Mouse (Mus musculus) MEL (cell line): Measurements from ENCODE around the gene Dhdh. TPM values are rescaled to one million over a fixed set of nuclear protein-coding genes. Genes with fewer than 3 reads are reported as not detected.
A peak's percentile ranks its signal among the peaks of the same experiment; 100 is the strongest.
"Not testable (repeated sequence)": the region's sequence is repeated elsewhere in the genome, so short reads cannot be mapped to it uniquely, and the experiment has no call there.

Source experiments
- DNase-seq: peaks from one replicate; pipeline ENCODE4 v3.0.0; 2011; ENCODE audit warnings: low read depth, low spot score
- H3K27ac ChIP-seq: 2 replicates; pipeline ENCODE4 v1.5.1; 2012; ENCODE audit warnings: low read depth, mild to moderate bottlenecking, control low read depth, low read length, moderate library complexity; ENCODE audit not compliant: control insufficient read depth
- H3K27me3 ChIP-seq, 2 experiments: fragments of 150-350 bp in 1 of 2; sonication (generic) in 1 of 2; 2 replicates each; pipeline ENCODE4 v1.6.1; 2012; ENCODE audit warnings: low read length in 2 of 2, mild to moderate bottlenecking in 2 of 2, improper control_type of control experiment in 1 of 2, moderate library complexity in 1 of 2; ENCODE audit not compliant: insufficient read depth in 2 of 2, control insufficient read depth in 1 of 2
- H3K36me3 ChIP-seq, 2 experiments: 2 replicates each; pipeline ENCODE4 v1.6.1; 2012 to 2014; ENCODE audit warnings: low read length in 2 of 2, improper control_type of control experiment in 1 of 2, inconsistent platforms in 1 of 2, mild to moderate bottlenecking in 1 of 2; ENCODE audit not compliant: insufficient read depth in 2 of 2, control insufficient read depth in 1 of 2
- H3K4me1 ChIP-seq, 2 experiments: fragments of 150-350 bp in 1 of 2; sonication (generic) in 1 of 2; 2 replicates each; pipeline ENCODE4 v1.6.1; 2012; ENCODE audit warnings: low read length in 2 of 2, improper control_type of control experiment in 1 of 2, mild to moderate bottlenecking in 1 of 2; ENCODE audit not compliant: insufficient read depth in 2 of 2, control insufficient read depth in 1 of 2
- H3K4me3 ChIP-seq, 2 experiments: fragments of 150-350 bp in 1 of 2; sonication (generic) in 1 of 2; 2 replicates each; pipeline ENCODE4 v1.5.1; 2012; ENCODE audit warnings: low read depth in 2 of 2, low read length in 2 of 2, mild to moderate bottlenecking in 2 of 2, moderate library complexity in 2 of 2, control low read depth in 1 of 2, improper control_type of control experiment in 1 of 2; ENCODE audit not compliant: control insufficient read depth in 1 of 2, insufficient read depth in 1 of 2
- H3K79me2 ChIP-seq: 2 replicates; pipeline ENCODE4 v1.6.1; 2012; ENCODE audit warnings: mild to moderate bottlenecking, low read length, moderate library complexity; ENCODE audit not compliant: control insufficient read depth, poor library complexity, insufficient read depth
- H3K9ac ChIP-seq: 2 replicates; pipeline ENCODE4 v1.6.1; 2012; ENCODE audit warnings: low read depth, mild to moderate bottlenecking, control low read depth, low read length, moderate library complexity; ENCODE audit not compliant: control insufficient read depth, poor library complexity, severe bottlenecking
- H3K9me3 ChIP-seq: fragments of 150-350 bp; sonication (generic); replicated peaks from 2 replicates; pipeline ENCODE4 v1.6.1; 2012; ENCODE audit warnings: mild to moderate bottlenecking, low read length, improper control_type of control experiment, moderate library complexity; ENCODE audit not compliant: insufficient read depth
- CTCF ChIP-seq, 3 experiments: IDR thresholded peaks in 2 of 3; conservative IDR thresholded peaks in 1 of 3; 2 replicates each; pipeline ENCODE4 v1.5.1; 2011 to 2012; ENCODE audit warnings: low read length in 3 of 3, low read depth in 2 of 3, mild to moderate bottlenecking in 2 of 3, improper control_type of control experiment in 1 of 3, inconsistent platforms in 1 of 3, mixed read lengths in 1 of 3, moderate library complexity in 1 of 3; ENCODE audit not compliant: control insufficient read depth in 1 of 3, insufficient read depth in 1 of 3, poor library complexity in 1 of 3, severe bottlenecking in 1 of 3
- E2F4 ChIP-seq: IDR thresholded peaks from 2 replicates; pipeline ENCODE4 v1.6.1; 2011; ENCODE audit warnings: low read depth, low read length, improper control_type of control experiment, borderline replicate concordance
- EP300 ChIP-seq, 2 experiments: IDR thresholded peaks; 2 replicates each; pipeline ENCODE4 v1.6.1; 2011; ENCODE audit warnings: improper control_type of control experiment in 2 of 2, low read length in 2 of 2, low read depth in 1 of 2, mild to moderate bottlenecking in 1 of 2
- ETS1 ChIP-seq: IDR thresholded peaks from 2 replicates; pipeline ENCODE4 v1.6.1; 2012; ENCODE audit warnings: low read depth, mild to moderate bottlenecking, inconsistent platforms, low read length, improper control_type of control experiment, moderate library complexity
- GATA1 ChIP-seq: IDR thresholded peaks from 2 replicates; pipeline ENCODE4 v1.6.1; 2011; ENCODE audit warnings: low read depth, low read length, improper control_type of control experiment
- MEF2A ChIP-seq: IDR thresholded peaks from 2 replicates; pipeline ENCODE4 v1.6.1; 2014; ENCODE audit warnings: low read depth, mild to moderate bottlenecking, inconsistent platforms, low read length, improper control_type of control experiment; ENCODE audit not compliant: poor library complexity, insufficient replicate concordance, severe bottlenecking; ENCODE audit errors: extremely low read depth
- MYC ChIP-seq: IDR thresholded peaks from 2 replicates; pipeline ENCODE4 v1.6.1; 2011; ENCODE audit warnings: low read depth, mild to moderate bottlenecking, low read length, improper control_type of control experiment, moderate library complexity
- RCOR1 ChIP-seq: IDR thresholded peaks from 2 replicates; pipeline ENCODE4 v1.6.1; 2012; ENCODE audit warnings: low read depth, mild to moderate bottlenecking, inconsistent platforms, low read length, improper control_type of control experiment
- SIN3A ChIP-seq: IDR thresholded peaks from 2 replicates; pipeline ENCODE4 v1.6.1; 2012; ENCODE audit warnings: low read length, improper control_type of control experiment, inconsistent platforms
- TAL1 ChIP-seq: IDR thresholded peaks from 2 replicates; pipeline ENCODE4 v1.6.1; 2012; ENCODE audit warnings: mild to moderate bottlenecking, inconsistent platforms, low read length, moderate library complexity, mixed read lengths
- TBP ChIP-seq: IDR thresholded peaks from 2 replicates; pipeline ENCODE4 v1.8.0; 2011; ENCODE audit warnings: low read depth, low read length, improper control_type of control experiment
- TCF12 ChIP-seq: IDR thresholded peaks from 2 replicates; pipeline ENCODE4 v1.6.1; 2014; ENCODE audit warnings: low read depth, mild to moderate bottlenecking, inconsistent platforms, low read length, improper control_type of control experiment, moderate library complexity
- UBTF ChIP-seq: IDR thresholded peaks from 2 replicates; pipeline ENCODE4 v1.6.1; 2012; ENCODE audit warnings: low read depth, mild to moderate bottlenecking, inconsistent platforms, low read length, improper control_type of control experiment, moderate library complexity, borderline replicate concordance; ENCODE audit not compliant: insufficient read depth
- ZNF384 ChIP-seq: IDR thresholded peaks from 2 replicates; pipeline ENCODE4 v1.6.1; 2012; ENCODE audit warnings: low read depth, mild to moderate bottlenecking, inconsistent platforms, low read length, improper control_type of control experiment
- polyA plus RNA-seq, 2 experiments: library from polyadenylated mRNA; stranded (reverse) in 1 of 2; unstranded in 1 of 2; fragments of >175 nt in 1 of 2; fragments of >200 nt in 1 of 2; gene quantifications; 2 replicates each; pipeline versions ENCODE4 v1.2.1 to v1.2.4; 2012; ENCODE audit warnings: low replicate concordance in 2 of 2, low read depth in 1 of 2; ENCODE audit not compliant: insufficient read length in 2 of 2, insufficient read depth in 1 of 2, missing spikeins in 1 of 2
- total RNA-seq: library from RNA; depleted of rRNA; stranded (reverse); fragments of 300-350 nt; gene quantifications from 2 replicates; pipeline ENCODE4 v1.2.3, GENCODE M21; 2012

Gene Dhdh
- total and polyA plus RNA-seq, 3 experiments: 0.08 to 1.6 TPM; not detected in 1

DNA sequence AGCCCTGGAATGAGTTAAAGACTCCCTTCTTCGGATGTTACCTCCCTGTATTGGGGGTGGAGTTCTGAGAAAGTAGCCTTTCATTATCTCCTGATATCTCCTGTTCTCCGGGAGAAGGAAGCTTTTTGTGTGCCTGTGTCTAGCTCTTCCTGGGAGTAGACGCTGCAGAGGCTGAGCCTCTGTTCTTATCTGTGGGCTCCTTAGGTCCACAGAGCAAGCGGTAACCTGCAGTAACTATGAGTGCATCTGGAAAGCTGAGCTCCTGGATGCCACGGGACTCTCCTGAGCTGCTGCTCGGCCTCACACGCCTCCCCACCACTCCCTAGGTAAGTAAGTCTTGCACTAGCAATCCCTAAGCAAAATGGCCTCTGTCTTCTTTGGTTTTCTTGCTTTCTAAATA lies 2.4 kb downstream of the Dhdh start:
- Histone ChIP-seq H3K4me3 (no peak overlapping the region), H3K9me3 (no peaks in the 10 kb centered on the region), H3K9ac (peak overlapping the region; percentile 2; the same call in 1 of the 2 replicates), H3K4me1 (peaks cover 9 to 40% of the 10 kb centered on the region in 2 experiments), H3K27me3 (no peaks in the 10 kb centered on the region), H3K36me3 (peaks cover 0 to 32% of the 10 kb centered on the region in 2 experiments; a peak in 2 of 4 replicates), H3K79me2 (no peaks in the 10 kb centered on the region), H3K27ac (no peak overlapping the region)
- TF ChIP-seq TCF12 (no peak), EP300 (IDR thresholded peaks at IDR 0.05; ENCODE audit: low read depth in 1 of 2, low read length in 2 of 2) (0 out of 4 replicates have a peak, but pooled peaks of 1 of the 2 experiments have one; percentile 12), MEF2A (no peak), TAL1 (peak; percentile 21; the same call in 1 of the 2 replicates), MYC (no peak), GATA1 (peak; percentile 58; the same call in 1 of the 2 replicates), SIN3A (peak; percentile 15; the same call in 1 of the 2 replicates), UBTF (no peak)
- DNase-seq: peak; percentile 56

GRCm38 (mm10) chr7:45484985-45485384 lies 3.6 kb downstream of the Dhdh start:
- peak; percentile 78 for TF ChIP-seq TBP
- TF ChIP-seq, all 39 proteins: peak for 1; not testable (repeated sequence) for 38
- H3K36me3 ChIP-seq: peaks cover 0 to 26% of the 10 kb centered on the region in 2 experiments; a peak in 2 of 4 replicates
- H3K79me2 ChIP-seq, H3K27ac ChIP-seq, H3K27me3 ChIP-seq, H3K4me3 ChIP-seq, H3K9me3 ChIP-seq, DNase-seq, H3K9ac ChIP-seq: not testable (repeated sequence)
- H3K4me1 ChIP-seq: peaks cover 4 to 31% of the 10 kb centered on the region in 2 experiments

DNA sequence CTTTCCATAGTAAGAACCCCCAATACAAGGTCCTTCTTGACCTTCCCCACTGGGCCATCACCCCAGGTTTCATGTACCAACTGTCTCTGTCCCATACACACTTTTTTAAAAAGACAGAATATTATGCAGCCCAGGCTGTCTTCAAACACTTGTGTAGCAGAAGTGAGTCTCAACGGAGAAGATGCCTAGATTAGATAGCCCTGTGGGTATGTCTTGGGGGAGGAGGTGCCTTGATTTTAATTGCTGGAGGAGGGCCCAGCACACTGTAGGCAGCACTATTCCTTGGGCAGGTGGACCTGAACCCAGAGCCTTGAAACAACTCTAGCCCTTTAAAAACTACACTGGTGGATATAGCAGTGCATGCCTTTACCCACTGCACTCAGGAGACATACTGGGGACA lies 6.4 kb downstream of the Dhdh start:
- Histone ChIP-seq H3K79me2 (no peaks in the 10 kb centered on the region), H3K27ac (peak overlapping the region; percentile 5; the same call in 1 of the 2 replicates), H3K27me3 (no peaks in the 10 kb centered on the region), H3K4me3 (no peak overlapping the region), H3K4me1 (peaks cover 2 to 24% of the 10 kb centered on the region in 2 experiments; a peak in 3 of 4 replicates), H3K9ac (no peak overlapping the region), H3K36me3 (peaks cover 0 to 18% of the 10 kb centered on the region in 2 experiments; a peak in 2 of 4 replicates)
- DNase-seq: peak; percentile 59
- no peak for TF ChIP-seq CTCF (IDR thresholded peaks at IDR 0.05 in 2 of 3, conservative IDR thresholded peaks at IDR 0.05 in 1 of 3; ENCODE audit: control insufficient read depth in 1 of 3, insufficient read depth in 1 of 3, low read depth in 2 of 3, low read length in 3 of 3, poor library complexity in 1 of 3, severe bottlenecking in 1 of 3)
- peak; percentile 71 for TF ChIP-seq RCOR1
- TF ChIP-seq GATA1: peak; percentile 85
- TF ChIP-seq EP300 (IDR thresholded peaks at IDR 0.05; ENCODE audit: low read depth in 1 of 2, low read length in 2 of 2): peak; percentile 36 to 62; a peak in 2 of 4 replicates
- no peak for TF ChIP-seq E2F4
- 0 out of 2 replicates have a peak, but pooled peaks have one; percentile 17 for TF ChIP-seq ZNF384
- TF ChIP-seq TCF12: peak; percentile 46; the same call in 1 of the 2 replicates
- TF ChIP-seq ETS1: peak; percentile 53
- TF ChIP-seq, all 39 proteins: peak for 6
- no peaks in the 10 kb centered on the region for H3K9me3 ChIP-seq
